Comparison of ENCODE assay signal across 8 mouse cellular contexts in the genomic region with DNA sequence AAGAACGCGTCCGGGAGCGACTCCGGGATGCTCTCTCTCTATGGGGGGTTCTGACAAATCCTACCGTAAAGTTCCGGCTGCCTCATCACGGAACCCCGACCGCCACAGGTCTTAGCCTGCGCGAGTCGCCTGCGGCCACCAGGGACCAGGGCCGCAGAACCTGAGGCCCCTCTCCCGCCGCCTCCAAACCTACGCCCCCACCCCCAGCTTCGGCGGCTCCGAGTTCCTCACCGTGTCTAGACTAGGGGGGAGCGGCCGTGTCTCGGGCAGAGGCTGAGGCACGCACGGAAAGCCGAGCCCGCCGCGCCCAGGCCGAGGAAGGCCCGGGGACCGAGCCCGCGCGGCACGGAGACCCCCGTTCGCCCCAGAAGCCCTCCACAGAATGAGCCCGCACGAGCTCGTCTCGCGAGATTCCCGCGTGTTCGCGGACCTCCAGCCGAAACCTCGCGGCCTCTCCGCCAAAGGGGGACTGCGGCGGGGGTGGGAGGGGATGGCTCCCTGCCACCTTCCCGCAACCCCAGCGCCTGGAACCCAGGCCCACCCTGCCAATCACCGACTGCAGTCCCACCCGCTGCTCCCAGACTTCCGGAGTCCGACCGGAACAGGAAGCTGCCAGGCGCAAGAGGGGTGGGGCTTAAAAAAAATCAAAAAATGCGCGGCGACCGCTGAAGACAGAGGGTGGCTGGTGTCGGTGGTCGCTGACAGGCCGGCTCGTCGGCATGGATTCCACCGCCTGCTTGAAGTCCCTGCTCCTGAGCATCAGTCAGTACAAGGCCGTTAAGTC. TPM values are rescaled to one million over a fixed set of nuclear protein-coding genes. Genes with fewer than 3 reads are reported as not detected.
DNase-seq lines count a peak whose midpoint lies in the region; ATAC-seq and TF ChIP-seq lines count a peak whose summit lies in the region.

A gene (minus strand): TSS at position 607 of the 784 bp plus-strand sequence.
A gene (plus strand): TSS at position 627 of the 784 bp plus-strand sequence.

- CTCF ChIA-PET in Patski (lab: Charles Lee) = interaction anchor here (1.3 to 2.0 kb wide), 3 partner anchors 10 to 52 kb away, joined by 4 to 6 read pairs (median 4); no protein-coding TSS in a partner anchor

- whole genome bisulfite sequencing in hindbrain, embryonic 15.5 days = under 1% methylated on average over 74 of the region's 74 CpGs

- TF ChIP-seq CTCF in Patski (IDR thresholded peaks at IDR 0.05) = no peak

- H3K27ac ChIP-seq in hindbrain, embryonic 15.5 days (replicated peaks) = peak within 1 kb of the TSS; percentile 97

- no peaks in the 10 kb centered on the region for H3K9me3 ChIP-seq in hindbrain, embryonic 15.5 days

- peaks cover 14% of the 10 kb centered on the region for H3K4me1 ChIP-seq in hindbrain, embryonic 15.5 days (replicated peaks)

- peak within 1 kb of the TSS; percentile 97 for H3K4me3 ChIP-seq in hindbrain, embryonic 15.5 days

- no peaks in the 10 kb centered on the region for H3K27me3 ChIP-seq in Patski
- H3K27me3 ChIP-seq in hindbrain, embryonic 15.5 days = no peaks in the 10 kb centered on the region

- H3K9ac ChIP-seq in hindbrain, embryonic 15.5 days = peak within 1 kb of the TSS; percentile 98

- H3K36me3 ChIP-seq in hindbrain, embryonic 15.5 days = no peaks in the 10 kb centered on the region

- DNase-seq in Patski (ENCODE audit: low read depth, low spot score) = peak; percentile 68
- DNase-seq in cerebellum, postnatal 14 days = peak; percentile 96 to 97
- peak; percentile 70 to 78 for DNase-seq in frontal cortex, postnatal 25 days (ENCODE audit: low spot score in 2 of 2)
- peak; percentile 84 for DNase-seq in left cerebral cortex, adult 11 months (ENCODE audit: low spot score)
- DNase-seq in lung, postnatal 4 days = peak; percentile 93 to 96
- DNase-seq in retina, postnatal 7 days (ENCODE audit: low read depth, low spot score) = peak; percentile 85
- peak; percentile 74 for DNase-seq in urinary bladder, adult 2 months (ENCODE audit: low spot score)

- POLR2A ChIA-PET in Patski (lab: Charles Lee) = interaction anchor here (0.6 kb wide), 1 partner anchor 1412 kb away, joined by 3 read pairs; no protein-coding TSS in a partner anchor

- H3K4me2 ChIP-seq in hindbrain, embryonic 15.5 days = peak within 1 kb of the TSS; percentile 95

- in situ Hi-C loops in Patski (cut with MboI; ENCODE audit: low pct_unique_long_range_greater_than_20kb) = no loop called here

- peak; percentile 96 for ATAC-seq in Patski
- ATAC-seq in hindbrain, embryonic 15.5 days (ENCODE audit: low FRiP score, low read depth) = peak; percentile 99

RNA-seq across cellular contexts. Expression of the first gene that starts in this region (rescaled TPM):
- 46.2 TPM for polyA plus RNA-seq in Patski (2021)
- 53.4 and 55.8 TPM in 2 replicates for polyA plus RNA-seq in hindbrain, embryonic 15.5 days (2015; fragmentation: Nextera tagmentation; extraction: Ambion mirVana)
- 9.7 and 10.4 TPM in 2 replicates for polyA plus RNA-seq in urinary bladder, adult 2 months (2012; rRNA removed)

RNA-seq across cellular contexts. Expression of the second gene that starts in this region (rescaled TPM):
- polyA plus RNA-seq in Patski (2021) = 20.1 TPM
- 7.3 and 8.9 TPM in 2 replicates for polyA plus RNA-seq in hindbrain, embryonic 15.5 days (2015; fragmentation: Nextera tagmentation; extraction: Ambion mirVana)
- polyA plus RNA-seq in urinary bladder, adult 2 months (2012; rRNA removed) = 2.7 TPM in 2 replicates

Comparison
In these comparisons a context has a peak if more than half of its experiments do, and no peak if none do; other contexts are left out.
1. Peak in every context shown above with its lines: DNase-seq, ATAC-seq, H3K4me3 ChIP-seq and H3K27ac ChIP-seq.